Mouse (Mus musculus): ENCODE data around the gene Tsc22d4.

DNA sequence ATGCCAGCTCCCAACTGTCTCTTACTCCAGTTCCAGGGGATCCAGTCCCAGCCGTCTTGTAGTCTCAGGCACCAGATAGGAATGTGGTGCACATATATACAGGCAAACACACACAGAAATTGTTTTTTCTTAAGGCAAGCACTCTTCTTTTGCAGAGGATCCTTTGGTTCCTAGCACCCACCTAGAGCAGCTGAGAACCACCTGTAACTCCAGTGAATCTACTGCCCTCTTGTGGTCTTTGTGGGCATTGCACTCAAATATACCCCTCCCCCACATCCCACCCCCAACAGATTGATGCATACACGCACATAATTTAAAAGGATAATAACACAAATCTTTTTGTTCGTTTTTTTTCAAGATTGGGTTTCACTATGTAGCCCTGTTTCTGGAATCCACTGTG lies 20.7 kb downstream of the Tsc22d4 start:
- TF ChIP-seq POLR2A (IDR thresholded peaks at IDR 0.05; ENCODE audit: insufficient read length, low read depth) (no peak), MAX (IDR thresholded peaks at IDR 0.05; ENCODE audit: low read depth) (no peak)

Data from myocyte (in vitro differentiated cells).